Mouse (Mus musculus): ENCODE measurements around the gene Ppp1r15b. TPM values are rescaled to one million over a fixed set of nuclear protein-coding genes. Genes with fewer than 3 reads are reported as not detected.

Ppp1r15b gene
- total RNA-seq, 2 experiments from 2014 or later, result 41.4 to 44.3 TPM

DNA sequence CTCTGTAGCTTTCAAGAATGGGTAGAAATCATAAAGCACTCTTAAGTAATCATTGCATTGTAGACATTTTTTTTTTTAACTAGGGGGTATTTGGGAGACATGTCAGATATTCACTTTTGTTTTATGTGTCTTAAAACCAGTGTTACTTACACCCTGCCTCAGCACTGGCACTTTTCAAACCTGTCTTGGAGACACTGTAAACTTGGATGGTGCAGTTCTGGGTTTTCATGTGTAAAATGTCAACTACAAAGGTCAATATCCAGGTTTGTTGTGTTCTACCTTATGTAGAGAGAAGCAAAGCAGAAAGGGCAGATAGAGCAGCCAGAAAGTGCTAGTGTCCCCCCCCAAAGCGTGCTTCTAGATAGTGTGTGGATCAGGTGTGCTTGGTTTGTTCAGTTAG lies 7.5 kb downstream of the Ppp1r15b start:
- Histone ChIP-seq H3K4me3 (no peak overlapping the region), H3K27ac (no peak overlapping the region)
- no peak for TF ChIP-seq CTCF (IDR thresholded peaks at IDR 0.05)
- intact Hi-C loops (cut with DNase I), result no loop called here
- no peak for DNase-seq (ENCODE audit: extremely low spot score in 1 of 2, low spot score in 2 of 2)

DNA sequence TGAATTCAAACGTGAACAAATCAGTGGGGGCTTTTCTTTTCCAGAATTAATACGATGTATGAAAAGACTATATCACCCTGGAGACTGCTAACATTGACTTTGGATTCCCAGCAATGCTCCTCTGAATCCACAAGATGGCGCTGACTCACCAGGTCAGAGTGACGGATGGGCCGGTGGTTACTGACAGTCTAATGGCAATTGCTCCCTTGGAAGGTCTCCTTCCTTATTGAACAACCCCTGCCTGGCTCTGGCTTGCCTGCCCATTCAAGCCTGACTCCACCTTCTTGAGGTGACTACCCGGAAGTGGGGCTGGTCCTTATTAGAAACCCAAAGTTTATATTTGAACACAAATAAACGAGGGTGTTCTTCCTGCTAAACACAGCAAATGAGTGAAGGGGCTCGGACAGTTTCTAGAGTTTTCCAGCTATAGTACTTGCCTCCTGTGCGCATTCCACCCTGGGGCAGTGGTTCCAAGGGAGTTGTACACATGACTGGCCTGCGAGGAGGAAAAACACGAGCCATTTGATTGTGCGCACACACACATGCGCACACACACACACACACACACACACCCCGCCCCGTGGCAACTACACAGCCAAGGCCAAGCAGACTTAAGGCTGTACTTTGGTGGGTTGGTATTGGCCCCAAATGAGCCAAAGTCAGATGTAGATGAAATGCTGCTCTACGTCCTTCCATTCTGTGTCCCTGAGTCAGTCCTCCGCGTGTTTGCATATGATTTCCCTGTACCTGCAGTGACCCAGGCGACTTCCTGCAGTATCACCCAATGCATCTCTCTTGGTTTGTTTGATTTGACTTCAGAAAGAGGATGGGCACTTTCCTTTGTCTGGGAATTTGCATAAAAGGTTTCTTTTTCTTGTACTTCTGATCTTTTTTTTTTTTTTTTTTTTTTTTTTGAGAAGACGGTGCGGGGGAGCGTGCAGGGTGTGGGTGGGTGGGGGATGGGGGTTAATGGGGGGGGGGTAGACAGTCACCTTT lies 15.4 kb downstream of the Ppp1r15b start:
- intact Hi-C loops (cut with DNase I), result loop anchor here (1.0 to 5.0 kb wide), 3 partner anchors 161 to 466 kb away; partner anchors contain the start of genes Ren1 and Snrpe
- Histone ChIP-seq H3K27ac (no peak overlapping the region), H3K4me3 (no peak overlapping the region)
- peak; percentile 96 for TF ChIP-seq CTCF (IDR thresholded peaks at IDR 0.05)
- peak in 1 of 2 experiments; percentile 38 for DNase-seq (ENCODE audit: extremely low spot score in 1 of 2, low spot score in 2 of 2)

DNA sequence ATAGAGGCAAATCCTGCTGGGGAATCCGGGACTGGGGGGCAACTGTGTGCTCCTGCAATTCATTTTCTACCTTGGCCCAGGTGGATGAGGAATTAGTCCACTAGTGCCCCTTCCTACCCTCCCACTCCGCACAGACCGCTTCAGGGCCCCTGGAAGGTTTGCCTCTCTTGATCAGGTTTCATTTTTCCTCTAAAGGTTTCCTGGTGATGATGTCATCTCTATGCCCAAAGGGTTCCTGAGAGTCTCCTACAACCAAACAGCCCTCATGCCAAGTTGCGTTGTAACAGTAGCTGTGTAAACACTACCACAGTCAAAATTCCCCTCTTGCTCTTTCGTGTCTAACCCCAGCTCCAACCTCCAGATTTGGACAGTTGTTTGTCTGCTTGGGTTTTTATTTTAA lies 16.4 kb downstream of the Ppp1r15b start:
- H3K4me3 ChIP-seq, result no peak overlapping the region
- TF ChIP-seq CTCF (IDR thresholded peaks at IDR 0.05), result no peak
- no peak overlapping the region for H3K27ac ChIP-seq
- intact Hi-C loops (cut with DNase I), result loop anchor here (5.0 kb wide), 2 partner anchors 205 to 465 kb away; partner anchors contain the start of genes Ren1 and Snrpe
- no peak for DNase-seq (ENCODE audit: extremely low spot score in 1 of 2, low spot score in 2 of 2)

GRCm38 (mm10) chr1:133148122-133148521 lies 17.2 kb downstream of the Ppp1r15b start:
- Histone ChIP-seq H3K27ac (no peak overlapping the region), H3K4me3 (no peak overlapping the region)
- TF ChIP-seq CTCF (IDR thresholded peaks at IDR 0.05), result no peak
- intact Hi-C loops (cut with DNase I), result loop anchor here (5.0 kb wide), 2 partner anchors 204 to 464 kb away; partner anchors contain the start of genes Ren1 and Snrpe
- no peak for DNase-seq (ENCODE audit: extremely low spot score in 1 of 2, low spot score in 2 of 2)

DNA sequence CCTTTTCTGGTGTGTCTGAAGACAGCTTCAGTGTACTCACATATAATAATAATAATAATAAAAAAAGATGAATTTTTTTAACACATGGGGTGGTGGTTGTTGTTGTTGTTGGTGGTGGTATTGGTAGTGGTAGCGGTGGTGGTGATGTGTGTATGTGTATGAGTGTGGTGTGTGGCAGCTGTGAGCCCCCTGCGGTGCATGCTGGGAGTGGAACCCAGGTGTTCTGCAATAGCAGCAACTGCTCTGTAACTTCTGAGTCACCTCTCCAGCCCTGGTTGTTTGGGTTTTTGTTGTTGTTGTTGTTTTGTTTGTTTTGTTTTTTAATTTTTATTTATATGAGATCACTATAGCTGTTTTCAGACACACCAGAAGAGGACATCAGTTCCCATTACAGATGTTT lies 19.6 kb downstream of the Ppp1r15b start:
- TF ChIP-seq CTCF (IDR thresholded peaks at IDR 0.05), result no peak
- no peak overlapping the region for H3K27ac ChIP-seq
- intact Hi-C loops (cut with DNase I), result no loop called here
- H3K4me3 ChIP-seq, result no peak overlapping the region
- no peak for DNase-seq (ENCODE audit: extremely low spot score in 1 of 2, low spot score in 2 of 2)

GRCm38 (mm10) chr1:133152213-133152612 lies 21.3 kb downstream of the Ppp1r15b start:
- no peak for DNase-seq (ENCODE audit: extremely low spot score in 1 of 2, low spot score in 2 of 2)
- H3K4me3 ChIP-seq, result no peak overlapping the region
- H3K27ac ChIP-seq, result no peak overlapping the region; the same call in 1 of the 2 replicates
- TF ChIP-seq CTCF (IDR thresholded peaks at IDR 0.05), result no peak
- intact Hi-C loops (cut with DNase I), result no loop called here

GRCm38 (mm10) chr1:133155270-133155669 lies 24.3 kb downstream of the Ppp1r15b start:
- DNase-seq (ENCODE audit: extremely low spot score in 1 of 2, low spot score in 2 of 2), result no peak
- TF ChIP-seq CTCF (IDR thresholded peaks at IDR 0.05), result no peak
- Histone ChIP-seq H3K4me3 (no peak overlapping the region), H3K27ac (no peak overlapping the region)
- intact Hi-C loops (cut with DNase I), result no loop called here

- Histone ChIP-seq H3K27ac (peak overlapping the region; percentile 55; the same call in 1 of the 2 replicates), H3K4me3 (no peak overlapping the region)
- intact Hi-C loops (cut with DNase I), result no loop called here
- TF ChIP-seq CTCF (IDR thresholded peaks at IDR 0.05), result no peak
- peak; percentile 43 to 63 for DNase-seq (ENCODE audit: extremely low spot score in 1 of 2, low spot score in 2 of 2)
Observed at GRCm38 (mm10) chr1:133159128-133159564, 28.2 kb downstream of the Ppp1r15b start.

DNA sequence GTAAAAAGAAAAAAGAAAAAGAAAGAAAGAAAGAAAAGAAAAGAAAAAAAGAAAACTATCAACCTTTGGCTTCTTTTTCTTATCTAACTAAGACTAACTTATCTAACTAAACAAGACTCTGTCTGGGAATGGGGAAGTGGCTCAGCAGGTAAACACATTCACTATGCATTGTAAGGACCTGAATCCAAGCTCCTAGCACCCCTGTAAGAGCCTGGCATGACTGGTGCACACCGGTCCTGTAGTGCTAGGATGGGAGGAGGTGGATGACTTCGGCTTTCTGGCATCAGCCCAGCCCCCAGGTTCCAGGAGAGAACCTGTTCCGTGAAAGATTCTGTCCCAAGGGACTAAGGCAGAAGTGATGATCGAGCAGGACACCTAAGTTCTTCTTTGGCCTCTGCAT lies 30.6 kb downstream of the Ppp1r15b start:
- H3K4me3 ChIP-seq, result no peak overlapping the region
- TF ChIP-seq CTCF (IDR thresholded peaks at IDR 0.05), result no peak
- intact Hi-C loops (cut with DNase I), result no loop called here
- no peak for DNase-seq (ENCODE audit: extremely low spot score in 1 of 2, low spot score in 2 of 2)
- no peak overlapping the region for H3K27ac ChIP-seq

- intact Hi-C loops (cut with DNase I), result no loop called here
- H3K4me3 ChIP-seq, result no peak overlapping the region
- no peak for TF ChIP-seq CTCF (IDR thresholded peaks at IDR 0.05)
- H3K27ac ChIP-seq, result no peak overlapping the region
- no peak for DNase-seq (ENCODE audit: extremely low spot score in 1 of 2, low spot score in 2 of 2)
Observed at GRCm38 (mm10) chr1:133162046-133162445, 31.1 kb downstream of the Ppp1r15b start.

DNA sequence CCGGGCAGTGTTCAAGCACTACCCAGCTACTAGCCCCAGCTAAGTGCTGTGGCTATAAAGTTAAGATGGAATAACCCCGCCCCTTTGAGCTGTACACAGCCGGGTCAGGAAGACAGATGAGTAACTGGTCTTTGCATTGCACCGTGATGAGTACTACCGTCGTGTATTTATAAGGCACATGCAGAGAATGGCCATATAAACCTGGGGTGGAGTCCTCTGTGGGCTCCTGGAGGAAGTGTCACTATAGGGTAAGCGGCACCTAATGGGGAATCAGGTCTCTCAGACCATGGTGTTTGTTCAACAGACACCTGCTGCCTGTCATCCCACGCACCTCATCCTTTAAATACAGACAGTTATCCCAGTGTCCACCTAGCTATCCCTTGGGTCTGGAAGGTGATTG lies 32.0 kb downstream of the Ppp1r15b start:
- intact Hi-C loops (cut with DNase I), result no loop called here
- Histone ChIP-seq H3K27ac (no peak overlapping the region), H3K4me3 (no peak overlapping the region)
- DNase-seq (ENCODE audit: extremely low spot score in 1 of 2, low spot score in 2 of 2), result no peak
- TF ChIP-seq CTCF (IDR thresholded peaks at IDR 0.05), result no peak

GRCm38 (mm10) chr1:133163820-133164431 lies 33.0 kb downstream of the Ppp1r15b start, which contains the start of gene Plekha6:
Gene Plekha6 (plus strand): TSS chr1:133164210.
- Histone ChIP-seq H3K4me3 (peak within 1 kb of the TSS; percentile 72), H3K27ac (0 out of 2 replicates have a peak within 1 kb of the TSS, but pooled peaks have one; percentile 19)
- DNase-seq (ENCODE audit: extremely low spot score in 1 of 2, low spot score in 2 of 2), result no peak
- intact Hi-C loops (cut with DNase I), result no loop called here
- no peak; the same call in 1 of the 2 replicates for TF ChIP-seq CTCF (IDR thresholded peaks at IDR 0.05)

Data from left cerebral cortex, adult 2 months (tissue).